Mouse (Mus musculus): ENCODE measurements around the gene Osr1.

The Osr1 gene

GRCm38 (mm10) chr12:9569971-9570370 is at the start of gene Osr1:
TSS of gene Osr1 (plus strand) at chr12:9570116.
- DNase-seq (ENCODE audit: low spot score): peak; percentile 84

GRCm38 (mm10) chr12:9550328-9550727 is 19.6 kb upstream of the Osr1 start:
- no peak for DNase-seq (ENCODE audit: low spot score)

GRCm38 (mm10) chr12:9564956-9565355 is 5.0 kb upstream of the Osr1 start:
- no peak for DNase-seq (ENCODE audit: low spot score)

GRCm38 (mm10) chr12:9570496-9570995 is 630 bp downstream of the Osr1 start:
- peak; percentile 43 for DNase-seq (ENCODE audit: low spot score)

GRCm38 (mm10) chr12:9571276-9571940 is 1.5 kb downstream of the Osr1 start:
- DNase-seq (ENCODE audit: low spot score): peak; percentile 37

GRCm38 (mm10) chr12:9572022-9572421 is 2.1 kb downstream of the Osr1 start:
- no peak for DNase-seq (ENCODE audit: low spot score)

- peak; percentile 36 for DNase-seq (ENCODE audit: low spot score)
These were observed 3.8 kb downstream of the Osr1 start for GRCm38 (mm10) chr12:9573682-9574081.

- DNase-seq (ENCODE audit: low spot score): peak; percentile 76
These were observed 4.4 kb downstream of the Osr1 start for GRCm38 (mm10) chr12:9574244-9574871.

GRCm38 (mm10) chr12:9575158-9576042 is 5.5 kb downstream of the Osr1 start:
- peak; percentile 52 for DNase-seq (ENCODE audit: low spot score)

- peak; percentile 40 for DNase-seq (ENCODE audit: low spot score)
These were observed 6.2 kb downstream of the Osr1 start for GRCm38 (mm10) chr12:9576043-9576538.

GRCm38 (mm10) chr12:9577610-9578009 is 7.7 kb downstream of the Osr1 start:
- DNase-seq (ENCODE audit: low spot score): no peak

GRCm38 (mm10) chr12:9578591-9578990 is 8.7 kb downstream of the Osr1 start:
- DNase-seq (ENCODE audit: low spot score): no peak

- DNase-seq (ENCODE audit: low spot score): no peak
These were observed 9.6 kb downstream of the Osr1 start for GRCm38 (mm10) chr12:9579301-9580030.

- DNase-seq (ENCODE audit: low spot score): peak; percentile 58
These were observed 10.4 kb downstream of the Osr1 start for GRCm38 (mm10) chr12:9580041-9580905.

- DNase-seq (ENCODE audit: low spot score): peak; percentile 54
These were observed 11.1 kb downstream of the Osr1 start for GRCm38 (mm10) chr12:9581011-9581410.

- peak; percentile 44 for DNase-seq (ENCODE audit: low spot score)
These were observed 11.6 kb downstream of the Osr1 start for GRCm38 (mm10) chr12:9581506-9581905.

GRCm38 (mm10) chr12:9582248-9582995 is 12.5 kb downstream of the Osr1 start:
- DNase-seq (ENCODE audit: low spot score): peak; percentile 53

GRCm38 (mm10) chr12:9583380-9583779 is 13.5 kb downstream of the Osr1 start:
- DNase-seq (ENCODE audit: low spot score): no peak

- DNase-seq (ENCODE audit: low spot score): peak; percentile 89
These were observed 14.6 kb downstream of the Osr1 start for GRCm38 (mm10) chr12:9584366-9585084.

All from embryo, embryonic 10.5 days (tissue).